Mouse (Mus musculus) MEL-GATA-1-ER (cell line): ENCODE data around the gene Slc25a47.

Experiments
- DNase-seq: peaks from one replicate; pipeline ENCODE4 v3.0.0-alpha.2; 2012; ENCODE audit warnings: low read depth; ENCODE audit errors: extremely low read depth

Slc25a47 gene

GRCm38 (mm10) chr12:108906398-108906797 lies 70.6 kb downstream of the Slc25a47 start:
- DNase-seq = no peak
